Mouse (Mus musculus): ENCODE results near the gene Fastkd5.

DNA sequence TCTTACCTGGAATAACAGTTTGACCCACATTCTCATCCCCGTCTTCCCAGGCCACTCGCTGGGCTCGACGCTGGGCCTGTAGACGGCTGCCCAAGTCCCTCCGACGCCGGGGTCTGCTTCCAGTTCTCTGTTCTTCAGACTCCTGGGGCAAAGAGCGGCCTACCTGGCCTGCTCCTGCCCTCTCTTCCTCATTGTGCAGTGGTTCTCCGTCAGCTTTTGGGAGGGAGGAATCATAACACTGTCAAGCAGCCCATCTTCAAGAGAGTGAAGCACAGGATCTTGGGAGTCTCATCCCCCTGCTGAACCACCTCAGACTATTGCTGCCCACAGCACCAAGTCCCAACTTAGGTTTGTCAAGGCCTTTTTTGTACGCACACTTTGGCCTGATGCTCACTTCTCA is 33.5 kb upstream of the Fastkd5 start:
- TF ChIP-seq CTCF (IDR thresholded peaks at IDR 0.05; ENCODE audit: extremely low read depth, insufficient read depth, insufficient read length, insufficient replicate concordance) (no peak), POLR2A (IDR thresholded peaks at IDR 0.05; ENCODE audit: low read depth, low read length) (no peak)

Data from spleen, adult 2 months (tissue).